Mouse (Mus musculus) bone marrow macrophage, adult 2 months (primary cell): ENCODE data around the gene Fbxl17.

ENCODE experiments used
- CTCF ChIP-seq: IDR thresholded peaks from 2 replicates; pipeline ENCODE4 v1.5.1; 2012; ENCODE audit warnings: low read depth, mild to moderate bottlenecking, low read length, moderate library complexity
- POLR2A ChIP-seq: IDR thresholded peaks from 2 replicates; pipeline ENCODE4 v1.6.1; 2012; ENCODE audit warnings: mild to moderate bottlenecking, low read depth, low read length, borderline replicate concordance

DNA sequence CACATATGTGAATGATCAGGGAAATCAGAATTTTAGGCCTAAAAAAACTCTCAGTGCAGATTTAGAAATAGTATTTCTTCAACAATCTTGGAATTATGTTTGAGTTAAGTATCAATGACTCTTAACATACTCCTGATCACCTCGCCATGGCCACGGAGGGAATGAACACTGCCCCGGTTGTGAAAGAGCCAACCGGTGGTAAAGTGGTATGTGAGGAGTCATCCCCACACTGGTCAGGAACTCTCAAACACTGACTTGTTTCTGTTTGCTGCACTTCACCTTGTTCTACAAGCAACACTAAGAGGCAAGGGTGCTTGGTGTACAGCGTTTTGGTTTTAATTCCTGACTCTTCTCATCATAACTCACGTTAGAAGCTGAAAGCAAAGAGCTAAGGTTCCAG, 132.3 kb downstream of the Fbxl17 start:
- no peak for TF ChIP-seq CTCF
- TF ChIP-seq POLR2A = no peak
